Mouse (Mus musculus) adrenal gland, postnatal 14 days (tissue): Measurements from ENCODE around the gene Atg7. TPM values are rescaled to one million over a fixed set of nuclear protein-coding genes. Genes with fewer than 3 reads are reported as not detected.

Source experiments
- DNase-seq: peaks from one replicate; pipeline ENCODE4 v3.0.0; 2021; ENCODE audit warnings: mixed read lengths
- total RNA-seq: library from RNA; stranded (reverse); gene quantifications from 2 replicates; pipeline ENCODE4 v1.2.3, GENCODE M21; 2021

Atg7 gene
- total RNA-seq, 1 experiment from 2014 or later: 31.9 TPM

DNA sequence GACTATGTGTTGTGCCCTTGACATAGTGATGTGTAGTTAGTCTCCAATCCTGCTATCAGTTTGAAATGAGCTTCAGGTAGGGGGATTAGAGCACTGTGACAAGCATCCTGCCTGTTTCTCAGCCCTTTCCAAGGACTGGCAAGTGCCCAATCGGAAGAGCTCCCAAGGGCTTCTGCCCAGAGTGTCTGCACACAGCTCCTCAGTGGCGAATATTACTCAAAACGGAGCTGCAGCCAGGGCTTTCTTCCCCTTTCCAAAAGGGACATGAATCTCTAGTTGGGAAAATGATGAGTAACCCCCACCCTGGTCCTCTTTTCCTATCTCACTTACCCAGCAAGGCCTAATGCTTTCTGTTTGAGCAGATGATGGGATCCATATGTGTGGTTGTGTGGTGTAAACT is 90.8 kb downstream of the Atg7 start:
- peak; percentile 58 for DNase-seq

DNA sequence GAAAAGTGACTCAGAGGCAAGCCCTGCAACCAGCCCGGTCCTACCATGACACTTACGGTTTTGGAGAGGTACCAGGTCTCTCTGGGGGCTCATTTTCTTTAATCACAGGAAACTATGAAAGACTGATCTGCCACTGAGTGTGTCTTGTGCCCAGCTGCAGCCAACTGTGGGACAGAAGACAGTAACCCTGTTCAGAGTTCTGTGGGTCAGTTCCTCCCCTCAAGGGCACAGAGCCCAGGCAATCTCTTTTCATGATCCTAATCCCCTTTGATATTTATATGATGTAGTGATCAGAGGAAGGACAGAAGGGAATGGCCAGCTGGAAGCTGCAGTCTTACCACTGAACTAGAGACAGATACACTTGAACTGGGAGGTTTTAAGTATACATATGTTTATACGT is 92.2 kb downstream of the Atg7 start:
- DNase-seq: peak; percentile 62

DNA sequence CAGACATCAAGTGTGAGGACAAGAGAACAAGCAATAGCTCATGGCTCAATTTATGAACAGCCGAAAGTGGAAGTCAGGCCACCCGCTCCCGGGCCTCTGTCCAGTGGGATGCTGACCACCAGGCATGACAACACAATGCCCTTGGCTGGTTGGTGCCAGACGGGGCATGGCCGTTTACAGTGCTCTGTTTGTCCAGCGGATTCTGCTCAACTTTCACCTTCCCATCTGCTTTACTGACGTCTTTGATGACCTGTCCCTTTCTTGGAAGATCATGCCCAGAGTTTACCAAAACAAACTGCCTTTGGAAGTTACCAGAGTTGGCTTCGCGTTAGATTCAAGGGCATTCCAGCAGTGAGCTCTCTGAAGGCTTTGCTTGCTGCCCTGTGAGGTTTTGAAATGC is 93.5 kb downstream of the Atg7 start:
- DNase-seq: peak; percentile 64

DNA sequence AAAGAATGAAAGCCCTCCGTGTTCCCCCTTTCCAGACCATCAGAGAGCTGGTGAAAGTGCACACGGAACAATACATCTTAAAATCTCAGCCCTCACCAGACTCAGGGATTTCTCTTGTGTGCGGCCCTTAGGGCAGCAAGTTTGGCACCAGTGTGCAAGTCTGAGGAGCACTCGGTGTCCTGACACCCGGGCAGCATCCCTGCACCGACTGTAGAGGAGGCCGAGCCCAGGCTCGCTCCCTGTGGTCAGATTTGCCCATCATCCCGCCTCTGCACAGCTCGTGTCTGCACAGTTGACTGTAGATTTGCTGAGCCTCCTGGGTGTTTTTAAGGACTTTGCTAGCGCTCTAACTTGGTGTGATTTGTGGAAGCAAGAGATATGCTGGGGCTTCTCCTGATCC is 94.3 kb downstream of the Atg7 start:
- DNase-seq: no peak

DNA sequence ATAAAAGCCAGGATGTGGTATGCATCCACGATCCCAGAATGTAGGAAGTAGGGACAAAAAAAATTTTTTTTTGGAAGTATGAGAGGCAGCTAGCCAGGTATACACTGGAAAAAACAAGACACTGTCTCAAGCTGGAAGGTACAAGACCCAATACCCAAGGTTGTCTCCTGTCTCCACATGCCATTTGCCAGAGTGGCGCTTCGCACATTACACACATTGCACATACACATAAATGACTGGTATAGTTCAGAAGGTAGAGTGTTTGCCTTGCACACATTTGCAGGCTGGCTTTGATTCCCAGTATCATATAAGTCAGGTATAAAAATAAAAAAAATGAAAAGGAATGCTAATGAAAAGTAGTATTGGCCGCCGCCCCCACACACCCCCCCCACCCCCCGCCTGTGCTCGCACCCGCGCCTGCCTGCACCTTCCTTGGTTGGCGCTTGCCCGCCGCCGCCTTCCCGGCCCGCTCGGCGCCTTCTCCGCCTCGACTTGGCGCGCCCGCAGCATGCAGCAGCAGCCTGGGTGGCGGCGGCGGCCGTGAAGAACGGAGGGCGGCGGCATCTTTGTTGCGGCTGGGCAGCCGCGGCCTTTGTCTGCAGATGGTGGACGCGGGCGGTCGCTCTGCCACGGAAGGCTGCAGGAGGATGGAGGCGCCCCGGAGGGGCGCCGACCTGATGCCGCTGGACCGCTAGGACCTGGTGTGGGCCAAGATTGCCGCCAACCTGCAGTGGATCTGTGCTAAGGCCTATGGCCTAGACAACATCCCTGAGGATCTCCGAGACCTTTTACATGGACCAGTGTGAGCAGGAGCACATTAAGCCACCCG is 95.2 kb downstream of the Atg7 start:
- peak; percentile 43 for DNase-seq

DNA sequence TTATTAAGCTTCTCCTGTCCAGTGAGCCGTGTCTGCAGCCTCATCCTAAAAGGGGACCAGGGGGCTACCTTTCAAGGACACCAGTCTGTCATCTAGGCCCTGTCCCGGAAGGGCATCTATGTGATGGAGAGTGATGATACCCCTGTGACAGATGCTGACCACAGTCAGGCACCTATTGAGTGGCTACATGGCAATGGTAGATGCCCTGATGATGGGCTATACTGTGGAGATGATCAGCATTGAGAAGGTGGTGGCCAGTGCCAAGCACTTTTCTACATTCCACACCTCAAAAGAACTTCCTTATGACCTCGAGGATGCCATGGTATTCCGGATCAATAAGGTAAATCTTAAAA is 95.8 kb downstream of the Atg7 start:
- DNase-seq: no peak

DNA sequence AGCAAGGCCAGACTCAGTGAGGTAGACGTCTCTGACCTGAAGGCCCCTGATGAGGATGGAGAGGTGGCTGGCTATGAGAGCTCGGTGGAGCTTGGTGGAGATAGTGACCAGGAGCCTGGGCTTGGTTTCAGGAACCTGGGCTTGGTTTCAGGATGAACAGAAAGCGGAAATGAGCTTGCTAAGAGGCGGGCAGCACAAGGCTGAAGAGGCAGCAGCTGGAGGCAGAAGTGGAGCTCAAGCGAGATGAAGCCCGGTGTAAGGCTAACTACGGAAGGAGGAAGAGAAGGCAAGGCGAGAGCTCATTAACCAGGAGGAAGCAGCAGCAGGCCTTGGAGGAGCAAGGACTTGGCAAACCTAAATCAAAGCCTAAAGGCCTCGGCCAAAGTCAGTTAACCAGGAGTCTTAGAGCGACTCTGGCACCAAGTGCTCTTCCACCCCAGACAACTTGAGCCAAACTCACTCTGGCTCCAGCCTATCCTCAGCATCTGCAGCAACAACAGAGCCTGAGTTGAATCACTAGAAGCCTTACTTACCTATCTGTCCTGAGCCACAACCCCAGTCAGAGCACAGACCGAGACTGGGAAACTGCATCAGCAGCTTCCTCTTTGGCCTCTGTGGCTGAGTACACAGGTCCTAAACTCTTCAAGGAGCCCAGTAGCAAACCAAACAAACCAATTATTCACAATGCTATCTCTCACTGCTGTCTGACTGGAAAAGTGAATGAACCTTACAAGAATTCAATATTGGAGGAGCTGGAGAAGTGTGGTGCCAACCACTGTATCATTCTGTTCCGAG is 99.5 kb downstream of the Atg7 start:
- no peak for DNase-seq

DNA sequence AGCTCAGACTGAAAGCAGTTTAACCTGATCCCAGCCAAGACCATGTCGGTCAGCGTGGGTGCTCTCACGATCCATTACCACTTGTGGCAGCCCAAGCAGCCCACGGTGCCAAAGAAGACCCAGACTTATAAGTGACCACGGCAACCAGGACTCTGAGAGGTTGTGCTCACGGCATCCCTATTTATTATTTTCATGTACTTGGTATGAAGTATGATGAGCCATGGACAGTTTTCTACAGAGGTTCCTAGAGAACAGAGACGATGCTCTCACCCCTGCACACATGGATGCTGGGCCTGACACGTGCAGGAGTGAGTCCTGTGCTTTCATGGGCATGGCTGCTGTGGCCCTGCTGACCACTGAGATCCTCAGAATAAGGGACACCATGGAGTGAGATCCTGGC is 100.2 kb downstream of the Atg7 start:
- DNase-seq: no peak

DNA sequence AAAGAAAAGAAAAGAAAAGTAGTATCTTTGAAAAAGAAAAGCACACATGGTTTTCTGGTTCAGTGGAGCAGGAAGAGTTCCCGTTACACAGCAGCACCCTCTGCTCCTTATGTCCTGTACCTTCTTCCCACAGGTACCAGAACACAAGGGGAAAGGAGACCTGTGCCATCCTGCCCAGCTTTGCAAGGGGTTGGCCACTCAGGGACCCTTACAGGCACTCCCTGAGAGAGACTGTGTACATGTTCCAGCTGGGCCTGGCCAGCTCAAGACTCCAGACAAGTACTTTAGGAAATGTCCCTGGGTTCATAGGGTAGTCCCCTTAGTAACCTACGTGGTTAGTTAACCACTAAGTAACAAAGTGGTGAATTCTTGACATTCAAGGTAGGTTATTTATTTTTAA is 100.9 kb downstream of the Atg7 start:
- DNase-seq: no peak

DNA sequence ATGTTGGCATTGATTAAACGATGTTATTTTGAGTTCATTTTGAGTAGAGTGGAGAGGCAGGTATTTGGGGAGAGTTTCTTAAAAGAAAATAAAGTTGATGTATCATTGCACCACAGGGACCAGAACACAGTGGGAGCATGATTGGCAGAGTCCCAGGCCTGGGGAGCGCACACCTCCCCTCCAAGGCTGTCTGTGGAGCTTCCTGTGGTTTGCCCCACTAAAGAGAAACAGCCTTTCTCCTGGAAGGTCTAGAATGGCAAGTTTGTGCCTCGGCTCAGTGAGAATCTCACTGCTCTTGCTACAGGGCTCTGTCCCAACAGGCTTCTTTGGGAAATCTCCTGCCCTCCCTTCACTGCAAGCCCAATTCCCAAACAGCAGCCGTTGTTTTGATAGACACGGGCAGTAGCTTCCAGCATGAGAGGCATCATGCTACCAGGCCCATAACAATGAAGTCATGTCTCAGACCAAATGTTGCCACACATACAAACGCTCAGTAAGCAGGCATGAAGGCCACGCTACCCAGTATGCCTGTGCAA is 103.6 kb downstream of the Atg7 start:
- DNase-seq: peak; percentile 21

DNA sequence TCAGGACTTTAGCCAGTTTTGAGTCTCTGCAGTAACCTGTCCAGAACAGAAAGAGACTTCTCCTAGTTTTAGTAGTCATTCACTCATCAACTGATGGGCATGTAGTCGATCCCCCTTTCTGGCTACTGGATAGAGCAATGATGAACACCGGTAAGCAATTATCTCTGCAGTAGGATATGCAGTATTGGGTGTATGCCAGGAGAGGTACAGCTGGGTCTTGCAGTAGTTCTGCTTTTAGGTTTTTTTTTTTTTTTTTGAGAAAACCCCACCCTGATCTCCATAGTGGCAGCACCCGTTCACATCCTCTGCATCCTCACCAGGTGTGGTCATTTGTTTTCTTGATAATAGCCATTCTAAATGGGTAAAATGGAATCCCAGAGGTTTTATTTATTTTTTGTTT is 105.5 kb downstream of the Atg7 start:
- no peak for DNase-seq

DNA sequence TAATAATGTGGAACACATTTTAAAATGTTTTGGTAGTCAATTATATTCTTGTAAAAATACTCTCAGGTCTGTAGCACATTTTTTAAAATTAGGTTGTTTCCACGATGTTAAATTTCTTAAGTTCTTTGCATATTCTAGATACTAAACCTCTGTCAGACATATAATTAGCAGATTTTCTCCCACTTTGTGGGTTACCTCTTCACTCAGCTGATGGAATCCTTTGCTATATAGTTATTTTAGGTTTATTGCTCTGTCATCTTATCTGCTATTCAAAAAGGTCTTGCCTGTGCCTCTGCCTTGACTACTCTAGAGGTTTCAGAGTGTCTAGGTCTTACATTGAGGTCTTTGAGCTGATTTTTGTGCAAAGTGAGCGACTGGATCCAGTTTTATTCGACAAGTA is 106.0 kb downstream of the Atg7 start:
- no peak for DNase-seq

DNA sequence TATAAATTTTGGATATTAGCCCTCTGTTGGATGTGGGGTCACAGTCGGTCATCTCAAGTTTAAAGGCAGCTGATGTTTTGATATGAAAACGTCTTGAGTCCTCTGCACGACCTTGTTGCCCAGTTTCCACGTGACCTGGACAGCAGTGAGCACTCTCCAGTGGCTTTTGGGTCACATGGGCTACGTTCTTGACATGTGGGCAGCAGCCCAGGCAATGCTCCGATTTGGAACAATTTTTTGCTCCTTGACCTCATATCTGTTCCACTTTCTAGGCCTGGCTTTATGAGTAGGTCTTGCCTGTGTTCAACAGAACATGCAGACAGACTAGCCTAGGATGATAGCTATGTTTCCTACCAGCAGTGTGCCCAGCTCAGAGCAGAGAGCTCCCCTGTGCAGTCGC is 115.9 kb downstream of the Atg7 start:
- DNase-seq: peak; percentile 58

DNA sequence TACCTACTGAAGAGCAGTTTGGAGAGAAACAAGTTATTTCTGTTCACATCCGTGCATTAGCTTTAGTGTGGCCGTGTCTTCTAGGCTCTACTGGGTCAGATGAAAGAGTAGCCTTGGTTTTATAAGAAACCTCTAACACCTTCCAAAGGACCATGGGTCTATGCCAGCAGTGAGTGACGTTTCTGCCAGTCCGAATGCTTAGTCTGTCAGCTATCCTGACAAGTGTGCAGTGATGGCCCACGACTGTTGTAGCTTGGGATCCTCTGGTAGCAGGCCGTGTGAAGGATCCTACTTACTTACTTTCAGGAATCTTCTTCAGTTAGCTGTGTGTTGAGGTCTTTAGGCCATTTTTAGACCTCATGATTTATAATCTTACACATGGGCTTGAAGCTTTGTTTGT is 123.4 kb downstream of the Atg7 start:
- no peak for DNase-seq

DNA sequence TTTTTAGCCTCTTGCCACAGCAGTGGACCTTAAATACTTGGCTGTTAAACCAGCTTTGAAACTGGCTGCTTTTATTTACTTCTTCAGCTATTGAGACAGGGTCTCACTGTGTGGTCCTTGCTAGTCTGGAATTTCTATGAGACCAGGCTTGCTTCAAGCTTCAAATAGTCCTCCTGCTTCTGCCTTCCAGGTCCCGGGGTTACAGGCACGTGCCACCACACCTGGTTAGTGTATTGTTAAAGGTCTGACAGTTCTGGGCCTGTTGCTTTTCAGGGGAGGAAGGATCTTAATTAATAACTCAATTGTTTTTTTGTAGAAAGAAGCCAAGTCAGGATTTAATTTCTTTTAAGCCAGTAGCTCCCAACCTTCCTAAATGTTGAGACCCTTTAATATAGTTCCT is 124.8 kb downstream of the Atg7 start:
- no peak for DNase-seq

DNA sequence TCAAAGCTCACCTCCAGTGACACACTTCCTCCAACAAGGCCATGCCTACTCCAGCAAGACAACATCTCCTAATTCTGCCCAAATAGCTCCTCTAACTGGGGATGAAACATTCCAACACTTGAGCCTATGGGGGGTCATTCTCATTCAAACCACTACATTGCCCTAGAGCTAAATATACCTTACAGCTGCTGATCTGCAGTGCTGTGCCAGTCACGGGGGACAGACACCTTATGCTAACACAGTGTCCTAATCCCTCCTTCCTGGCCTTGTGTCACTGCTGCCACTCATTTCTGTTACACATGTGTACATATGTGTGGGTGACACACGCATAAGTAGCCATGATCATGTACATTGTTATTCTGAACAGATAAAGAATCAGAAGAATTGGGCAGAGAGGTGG is 127.4 kb downstream of the Atg7 start:
- DNase-seq: no peak

DNA sequence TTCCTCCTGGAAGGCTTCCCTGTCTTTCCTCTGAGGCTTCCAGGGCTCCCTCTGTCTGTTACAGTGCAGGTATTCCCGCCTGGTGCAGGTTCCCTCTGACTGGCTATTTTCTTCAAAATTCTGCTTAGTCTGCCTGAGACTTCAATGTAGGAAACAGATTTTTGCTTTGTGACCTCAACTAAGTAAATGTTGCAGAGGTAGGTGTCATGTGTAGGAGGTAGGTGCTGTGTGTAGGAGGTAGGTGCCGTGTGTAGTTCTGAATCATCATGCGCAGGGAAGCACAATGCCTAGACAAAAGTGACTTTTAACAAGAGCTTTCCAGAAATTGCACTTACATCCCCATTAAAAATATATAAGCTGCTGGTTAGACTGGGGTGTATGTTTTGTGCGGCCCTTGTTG is 128.6 kb downstream of the Atg7 start:
- DNase-seq: no peak

DNA sequence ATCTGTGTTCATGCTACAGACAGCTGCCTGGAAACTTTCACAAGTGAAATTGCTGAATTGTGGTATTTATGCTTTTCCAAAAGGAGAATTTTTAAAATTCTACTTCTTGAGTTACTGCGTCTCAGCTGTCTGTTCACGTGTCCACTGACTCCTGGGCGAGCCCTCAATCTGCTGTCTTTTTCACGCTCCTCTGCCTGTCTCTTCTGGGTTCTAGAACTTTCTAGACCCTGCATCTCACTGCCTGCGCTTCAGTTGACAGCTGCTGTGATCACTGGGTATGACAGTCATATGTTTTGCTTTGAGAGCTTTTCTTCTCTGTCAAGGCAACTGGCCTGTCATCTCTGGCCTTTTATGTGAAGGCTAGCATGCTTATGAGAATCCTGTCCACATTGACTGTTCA is 132.3 kb downstream of the Atg7 start:
- DNase-seq: no peak

DNA sequence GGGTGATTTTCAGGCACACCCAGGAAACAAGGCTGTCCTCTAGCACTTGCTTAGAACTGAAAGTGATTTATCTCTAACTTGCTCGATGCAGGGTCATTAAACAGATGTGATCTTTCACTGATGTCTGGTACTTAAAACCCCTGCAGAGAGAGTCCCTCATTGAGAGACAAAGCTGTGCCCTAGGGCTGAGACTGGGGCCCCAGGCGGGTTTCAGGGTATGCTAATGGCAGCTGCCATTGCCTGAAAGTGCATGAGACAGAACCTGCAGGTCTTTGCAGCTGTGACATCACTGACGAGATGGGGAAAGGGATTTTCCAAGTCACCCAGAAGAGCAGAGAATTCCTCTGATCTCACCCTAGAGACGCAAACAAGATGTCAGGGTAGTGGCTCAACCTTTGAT is 135.0 kb downstream of the Atg7 start:
- DNase-seq: no peak

DNA sequence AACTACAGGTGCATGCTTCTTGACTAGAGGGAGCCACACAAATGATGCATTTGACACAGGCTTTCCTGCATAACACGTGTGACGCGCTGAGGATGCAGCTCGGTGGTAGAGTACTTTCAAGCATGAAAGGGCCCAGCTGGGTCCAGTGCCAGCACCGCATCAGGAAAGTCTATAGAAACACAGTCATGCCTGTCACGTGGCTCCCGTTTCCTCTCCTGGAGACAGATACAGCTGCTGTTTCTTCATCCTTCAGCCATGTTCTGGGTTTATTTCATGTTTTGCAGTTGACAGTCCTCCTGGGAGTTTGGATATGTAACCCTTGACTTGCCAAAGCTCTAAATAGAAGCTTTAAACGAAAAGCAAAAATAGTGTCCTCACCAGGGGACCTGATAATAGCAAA is 135.8 kb downstream of the Atg7 start:
- no peak for DNase-seq

DNA sequence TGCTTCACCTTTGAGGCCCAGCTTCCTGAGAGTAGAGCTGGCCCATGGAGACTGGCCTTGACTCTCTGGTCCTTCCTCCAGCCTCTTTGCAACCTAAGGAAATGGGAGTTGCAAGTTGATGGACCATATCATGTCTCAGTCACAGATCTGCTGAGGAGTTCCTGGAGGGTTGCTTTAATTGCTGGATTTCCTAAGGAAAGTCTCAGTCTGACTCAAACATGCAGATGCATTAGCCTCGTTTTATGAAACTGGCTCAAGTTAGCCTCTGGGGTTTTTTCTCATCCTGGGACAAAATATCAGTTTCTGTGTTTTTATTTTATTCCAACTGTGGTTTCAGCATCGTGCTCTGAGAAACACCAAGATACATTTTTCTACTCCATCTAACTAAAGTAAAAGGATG is 137.7 kb downstream of the Atg7 start:
- no peak for DNase-seq

DNA sequence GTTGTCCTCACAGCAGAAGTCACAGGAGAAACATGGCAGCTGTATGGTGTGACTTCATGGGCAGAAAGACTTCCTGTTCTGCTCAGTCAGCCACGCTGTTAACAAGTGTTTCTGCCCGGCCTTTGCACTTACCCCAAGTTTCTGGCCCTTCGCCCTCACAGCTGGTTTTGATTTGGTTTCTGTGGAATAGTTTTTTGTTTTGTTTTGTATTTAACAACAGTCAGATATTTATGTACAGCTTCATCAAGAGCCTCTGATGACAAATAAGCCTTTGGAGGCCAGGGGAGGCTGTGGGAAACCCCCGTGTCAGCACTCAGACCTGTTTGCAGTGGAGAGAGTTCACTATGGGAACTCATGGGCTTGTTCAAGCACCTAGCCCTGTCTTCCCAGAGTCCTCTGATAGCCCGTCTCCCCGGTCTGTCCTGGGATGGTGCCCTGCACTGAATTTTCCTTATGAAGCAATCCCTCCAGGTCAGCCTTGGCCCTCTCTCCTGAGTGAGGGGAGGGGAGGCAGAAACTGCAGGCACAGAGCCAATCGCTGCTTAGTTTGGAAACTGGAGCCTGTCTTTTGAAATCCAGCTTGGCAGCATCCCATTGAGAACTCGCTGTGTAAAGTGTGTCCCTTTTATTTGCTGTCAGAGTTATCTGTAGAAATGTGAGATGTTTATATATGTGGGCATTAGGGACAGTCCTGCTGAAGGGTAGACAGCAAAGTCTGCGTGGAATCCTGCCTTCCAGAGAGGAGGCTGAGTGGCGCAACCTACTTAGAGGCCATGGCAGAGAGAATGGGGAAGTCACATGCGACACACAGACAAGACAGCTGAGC is 138.7 kb downstream of the Atg7 start:
- peak; percentile 91 for DNase-seq

DNA sequence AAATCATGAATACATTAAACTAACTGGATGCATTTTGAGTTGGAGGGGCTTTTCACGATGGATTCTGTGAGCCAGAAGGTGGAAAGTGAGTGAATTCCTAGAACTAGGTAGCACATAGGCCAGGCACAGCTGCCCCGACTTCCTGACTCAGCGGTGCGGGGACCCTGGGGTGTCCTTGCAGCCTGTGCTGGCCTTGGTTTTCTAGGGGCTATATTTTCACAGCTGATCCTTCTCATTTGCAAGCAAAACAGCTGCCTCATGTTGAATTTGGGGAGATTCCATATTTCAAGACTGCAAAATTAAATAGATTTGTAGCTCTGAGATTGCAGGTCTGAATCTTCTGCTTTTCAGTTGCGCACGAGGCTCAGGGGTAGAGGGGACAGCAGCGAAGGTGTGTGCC is 139.6 kb downstream of the Atg7 start:
- DNase-seq: no peak
